Mouse (Mus musculus) lung, embryonic 15.5 days (tissue): ENCODE results near the gene Tnfsf15. TPM values are rescaled to one million over a fixed set of nuclear protein-coding genes. Genes with fewer than 3 reads are reported as not detected.

ENCODE experiments used
- ATAC-seq: fragments of 200-750 bp; cut with Nextera tagmentation; 2 replicates; pipeline ENCODE4 v1.8.0; 2017; ENCODE audit warnings: moderate number of reproducible peaks, borderline replicate concordance; ENCODE audit not compliant: low FRiP score, low TSS enrichment; ENCODE audit errors: extremely low read depth
- H3K27ac ChIP-seq: fragments of 300-500 bp; sonication (generic); 2 replicates; pipeline ENCODE4 v1.5.1; 2015; ENCODE audit warnings: moderate library complexity, mild to moderate bottlenecking, inconsistent platforms
- H3K27me3 ChIP-seq: fragments of 300-500 bp; sonication (generic); 2 replicates; pipeline ENCODE4 v1.6.1; 2015; ENCODE audit warnings: inconsistent platforms
- H3K36me3 ChIP-seq: fragments of 300-500 bp; sonication (generic); 2 replicates; pipeline ENCODE4 v1.6.1; 2015; ENCODE audit warnings: inconsistent platforms
- H3K4me1 ChIP-seq: fragments of 300-500 bp; sonication (generic); 2 replicates; pipeline ENCODE4 v1.6.1; 2015; ENCODE audit warnings: inconsistent platforms
- H3K4me2 ChIP-seq: fragments of 300-500 bp; sonication (generic); 2 replicates; pipeline ENCODE4 v1.6.1; 2015; ENCODE audit warnings: inconsistent platforms, mild to moderate bottlenecking, moderate library complexity
- H3K4me3 ChIP-seq: fragments of 300-500 bp; sonication (generic); 2 replicates; pipeline ENCODE4 v1.5.1; 2015; ENCODE audit warnings: mild to moderate bottlenecking, inconsistent platforms
- H3K9ac ChIP-seq: fragments of 300-500 bp; sonication (generic); 2 replicates; pipeline ENCODE4 v1.6.1; 2015; ENCODE audit warnings: inconsistent platforms
- H3K9me3 ChIP-seq: fragments of 300-500 bp; sonication (generic); 2 replicates; pipeline ENCODE4 v1.6.1; 2016; ENCODE audit warnings: inconsistent platforms
- WGBS: fragments of 180-500 bp; shearing (Covaris S2); methylation state at CpG from one replicate; pipeline ENCODE4 v1.1.7; 2015; 5-methylcytosine and 5-hydroxymethylcytosine counted together
- polyA plus RNA-seq: library from polyadenylated mRNA; unstranded; fragments of >200 nt; fragmentation: Nextera tagmentation; extraction: Ambion mirVana; gene quantifications from 2 replicates; pipeline ENCODE4 v1.2.1, GENCODE M21; 2015

Tnfsf15 gene
- polyA plus RNA-seq, 1 experiment from 2014 or later: 0.27 TPM

GRCm38 (mm10) chr4:63681557-63681956 lies 63.4 kb downstream of the Tnfsf15 start:
- Histone ChIP-seq H3K27ac (no peak overlapping the region), H3K27me3 (no peaks in the 10 kb centered on the region), H3K9me3 (no peaks in the 10 kb centered on the region), H3K9ac (no peak overlapping the region), H3K4me1 (peaks cover 20% of the 10 kb centered on the region), H3K4me3 (no peak overlapping the region), H3K4me2 (no peak overlapping the region), H3K36me3 (no peaks in the 10 kb centered on the region)
- no peak for ATAC-seq
- 89% methylated on average over 3 of the region's 3 CpGs for WGBS

Other genes with a start within 250 kb of the Tnfsf15 start
- 2.7 and 2.8 TPM in 2 replicates for gene Whrn, start 249.1 kb downstream of the Tnfsf15 start, polyA plus RNA-seq
- gene Atp6v1g1, start 200.3 kb downstream of the Tnfsf15 start, polyA plus RNA-seq: 265 and 273 TPM in 2 replicates
- 9.0 and 9.8 TPM in 2 replicates for gene Tmem268, start 186.3 kb downstream of the Tnfsf15 start, polyA plus RNA-seq
- not detected in 2 replicates for gene Gm11213, start 139.9 kb downstream of the Tnfsf15 start, polyA plus RNA-seq
- not detected in 2 replicates for gene Tex48, start 122.7 kb downstream of the Tnfsf15 start, polyA plus RNA-seq
- gene Gm11214, start 81.7 kb downstream of the Tnfsf15 start, polyA plus RNA-seq: not detected in 2 replicates
- 0.05 and 0.11 TPM in 2 replicates for gene Tnfsf8, start 116.2 kb upstream of the Tnfsf15 start, polyA plus RNA-seq